Mouse (Mus musculus) embryo, embryonic 11 days (tissue): ENCODE data around the gene Slc13a5.

Experiments
- DNase-seq: peaks from one replicate; pipeline ENCODE4 v3.0.0-alpha.2; 2015

Gene Slc13a5

DNA sequence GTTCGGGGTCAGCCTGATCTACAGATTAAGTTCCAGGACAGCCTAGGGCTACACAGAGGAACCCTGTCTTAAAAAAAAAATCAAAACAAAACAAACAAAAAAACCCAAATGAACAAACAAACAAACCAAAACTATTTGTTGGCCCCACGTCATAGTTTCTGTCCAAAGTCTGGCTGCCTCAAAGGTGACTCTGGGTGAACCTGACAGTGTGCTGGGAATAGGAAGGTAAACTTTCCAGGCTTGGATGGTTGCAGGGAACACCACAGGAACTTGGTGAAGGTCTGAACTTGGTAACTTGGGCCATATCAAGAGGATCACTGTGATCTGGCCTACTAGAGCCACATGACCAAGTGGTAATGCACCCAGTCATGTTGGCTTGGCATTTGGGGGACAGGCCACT lies 10.6 kb downstream of the Slc13a5 start:
- DNase-seq, result no peak

DNA sequence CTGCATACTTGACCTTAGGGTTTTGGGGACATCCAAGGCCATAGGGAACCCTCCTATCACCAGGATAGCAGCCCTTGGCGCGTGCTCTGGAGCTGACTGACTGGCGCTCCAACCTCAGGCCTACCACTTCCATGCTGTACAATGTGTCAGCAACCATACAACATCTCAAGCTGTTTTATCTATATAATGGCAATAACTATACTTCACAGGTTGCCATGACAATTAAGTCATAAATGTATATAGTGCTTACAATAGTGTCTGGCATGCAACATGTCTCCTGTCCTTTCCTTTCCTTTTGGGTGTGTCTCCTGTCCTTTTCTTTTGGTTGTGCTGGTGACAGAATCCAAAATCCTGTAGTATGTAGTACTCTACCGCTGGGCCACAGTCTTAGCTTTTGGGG lies 11.4 kb downstream of the Slc13a5 start:
- DNase-seq, result no peak

DNA sequence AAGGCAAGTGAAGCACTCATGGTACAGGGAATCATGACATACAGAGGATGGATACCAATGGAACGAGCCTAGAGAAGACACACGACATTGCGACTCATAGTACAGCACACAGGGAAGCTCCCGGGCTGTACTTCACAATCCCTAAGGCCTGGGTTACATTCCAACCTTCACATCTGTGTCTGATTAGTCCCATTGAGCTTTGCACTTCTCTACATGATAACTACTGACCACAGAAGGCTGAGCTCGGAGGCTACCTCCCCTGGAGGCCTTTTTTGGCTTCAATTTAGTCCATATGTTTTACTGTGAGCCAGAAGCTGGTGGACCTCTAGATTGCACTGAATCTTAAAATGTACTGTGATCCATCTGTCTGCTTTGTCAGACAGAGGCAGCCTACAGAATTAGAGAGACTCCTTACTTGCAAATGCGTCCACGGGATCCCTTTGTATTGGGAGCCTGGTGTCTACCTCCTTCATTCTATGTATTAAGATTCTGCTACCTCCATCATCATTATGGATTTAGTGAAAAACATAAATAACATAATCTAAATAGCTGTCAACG lies 21.7 kb downstream of the Slc13a5 start:
- peak; percentile 24 for DNase-seq

DNA sequence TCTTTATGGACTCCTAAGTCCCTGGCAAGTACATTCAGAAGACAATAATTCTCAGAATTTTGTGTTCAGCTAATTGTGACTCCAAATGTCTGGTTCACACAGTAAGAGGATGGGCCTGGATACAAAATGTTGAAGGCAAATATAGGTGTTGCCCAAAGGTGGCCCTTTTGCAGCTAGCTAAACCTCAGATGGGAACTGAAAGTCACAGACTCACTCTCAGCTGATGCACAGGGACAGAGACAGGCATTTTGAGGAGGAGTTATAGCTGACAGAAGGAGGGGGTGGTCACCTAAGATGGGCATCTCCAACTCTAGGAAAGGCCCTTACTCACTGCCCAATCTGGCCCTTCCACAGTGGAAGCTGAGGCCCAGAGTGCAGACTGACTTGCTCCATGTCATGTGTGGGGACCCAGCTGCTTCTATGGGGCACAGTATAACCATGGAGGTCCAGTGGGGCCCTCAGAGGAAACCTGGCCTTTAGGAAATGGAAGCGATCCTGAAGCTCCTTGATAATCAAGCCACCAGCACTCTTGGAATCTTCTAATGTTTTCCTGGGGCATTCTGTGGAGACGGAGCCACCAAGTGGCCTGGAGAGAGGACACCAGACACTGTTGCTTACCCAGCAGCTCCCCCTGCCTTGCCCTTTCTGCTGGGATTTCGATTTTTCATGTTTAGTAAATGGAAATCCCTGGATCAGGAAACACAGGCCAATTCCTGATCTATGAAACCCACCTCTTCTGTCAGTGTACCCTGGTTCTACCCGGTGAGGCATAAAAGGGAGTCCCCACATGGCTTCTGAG lies 26.8 kb downstream of the Slc13a5 start:
- DNase-seq, result no peak

DNA sequence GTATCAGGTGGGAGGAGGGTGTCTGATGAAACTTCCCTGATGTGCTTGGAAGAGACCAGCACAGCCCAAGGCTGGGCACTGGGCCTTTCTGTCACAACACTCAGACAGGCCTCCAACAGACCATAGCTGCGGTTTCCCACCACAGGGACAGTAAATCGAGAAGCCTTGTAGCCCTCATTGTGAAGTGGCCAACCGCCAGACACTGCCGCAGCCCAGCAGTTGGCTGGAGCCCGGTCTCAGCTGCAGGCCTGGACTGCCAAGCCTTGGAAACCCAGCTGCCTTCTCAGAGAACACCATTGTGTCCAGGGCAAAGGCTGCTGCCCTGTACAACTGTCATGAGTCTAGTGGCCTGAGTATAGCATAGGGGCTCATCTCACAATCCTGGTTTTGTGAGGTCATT lies 33.0 kb downstream of the Slc13a5 start:
- DNase-seq, result no peak

DNA sequence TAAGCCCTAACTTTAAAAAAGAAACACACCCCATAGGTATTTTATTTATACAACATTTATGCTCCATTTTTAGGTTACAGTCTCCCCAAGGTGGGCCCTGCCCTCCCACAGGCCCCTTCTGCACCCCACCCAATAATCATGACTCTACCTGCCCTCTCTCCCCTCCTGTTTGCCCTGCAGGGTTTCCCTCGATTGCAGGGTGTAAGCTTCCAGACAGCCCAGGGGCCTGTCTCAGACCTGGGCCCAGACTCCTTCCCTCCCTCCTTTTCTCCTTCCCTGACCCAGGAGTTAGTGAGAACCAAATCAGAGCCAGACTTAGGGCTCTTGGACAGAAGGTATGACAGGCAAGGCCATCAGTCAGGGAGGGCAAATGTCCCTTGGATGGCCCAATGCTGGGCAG lies 34.0 kb downstream of the Slc13a5 start:
- DNase-seq, result no peak

DNA sequence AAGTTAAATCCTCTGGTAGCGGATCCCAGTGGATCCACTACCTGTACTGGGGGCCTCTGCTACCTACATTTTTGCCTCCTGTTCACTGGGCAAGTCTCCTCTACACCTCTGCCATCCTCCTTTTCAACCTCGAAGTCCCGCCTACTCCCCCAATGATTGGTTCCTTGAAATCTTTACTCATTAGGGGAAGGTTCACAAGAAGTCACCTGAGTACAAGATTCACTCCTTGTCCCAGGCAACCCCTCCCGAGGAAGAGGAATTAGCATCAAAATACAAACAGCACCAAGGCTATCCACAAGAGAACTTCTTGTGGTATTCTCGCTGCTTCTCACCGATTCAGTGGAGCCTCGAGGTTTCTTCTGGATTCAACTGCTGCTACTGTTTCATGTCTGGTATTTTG lies 35.0 kb downstream of the Slc13a5 start:
- no peak for DNase-seq

DNA sequence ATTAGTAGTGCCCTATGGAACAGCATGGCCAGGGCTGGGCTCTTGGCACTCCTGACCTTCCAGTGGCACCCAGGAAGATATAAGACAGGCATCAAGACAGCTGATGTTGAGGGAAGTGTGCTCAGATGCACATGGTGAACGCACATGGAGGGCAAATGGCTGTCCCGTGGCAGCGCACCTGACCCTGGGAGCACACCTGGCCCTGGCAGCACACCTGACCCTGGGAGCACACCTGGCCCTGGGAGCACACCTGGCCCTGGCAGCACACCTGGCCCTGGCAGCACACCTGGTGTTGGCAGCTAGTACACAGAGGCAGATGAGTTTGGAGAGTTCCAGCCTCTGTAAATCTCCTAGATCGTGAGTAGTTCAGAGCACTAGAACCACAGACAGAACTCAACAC lies 38.5 kb downstream of the Slc13a5 start:
- no peak for DNase-seq

DNA sequence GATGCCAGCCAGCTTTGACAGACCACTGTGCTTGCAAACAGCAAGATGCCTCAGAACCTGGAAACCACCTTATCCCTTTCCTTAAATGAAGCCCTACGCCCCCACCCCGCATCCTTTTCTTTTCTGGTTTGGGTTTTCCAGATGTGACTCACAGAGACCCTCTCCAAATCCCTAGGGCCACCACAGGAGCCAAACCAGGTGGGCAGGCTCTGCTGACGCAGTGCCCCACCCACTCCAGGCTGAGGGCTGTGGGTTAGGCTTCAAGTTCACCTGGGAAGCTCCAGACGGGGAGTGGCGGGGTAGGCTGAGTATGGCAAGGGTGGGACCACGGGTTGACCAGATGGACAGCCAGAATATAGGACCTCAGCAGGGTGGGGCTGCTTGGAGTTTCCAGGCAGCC lies 40.1 kb downstream of the Slc13a5 start:
- no peak for DNase-seq

DNA sequence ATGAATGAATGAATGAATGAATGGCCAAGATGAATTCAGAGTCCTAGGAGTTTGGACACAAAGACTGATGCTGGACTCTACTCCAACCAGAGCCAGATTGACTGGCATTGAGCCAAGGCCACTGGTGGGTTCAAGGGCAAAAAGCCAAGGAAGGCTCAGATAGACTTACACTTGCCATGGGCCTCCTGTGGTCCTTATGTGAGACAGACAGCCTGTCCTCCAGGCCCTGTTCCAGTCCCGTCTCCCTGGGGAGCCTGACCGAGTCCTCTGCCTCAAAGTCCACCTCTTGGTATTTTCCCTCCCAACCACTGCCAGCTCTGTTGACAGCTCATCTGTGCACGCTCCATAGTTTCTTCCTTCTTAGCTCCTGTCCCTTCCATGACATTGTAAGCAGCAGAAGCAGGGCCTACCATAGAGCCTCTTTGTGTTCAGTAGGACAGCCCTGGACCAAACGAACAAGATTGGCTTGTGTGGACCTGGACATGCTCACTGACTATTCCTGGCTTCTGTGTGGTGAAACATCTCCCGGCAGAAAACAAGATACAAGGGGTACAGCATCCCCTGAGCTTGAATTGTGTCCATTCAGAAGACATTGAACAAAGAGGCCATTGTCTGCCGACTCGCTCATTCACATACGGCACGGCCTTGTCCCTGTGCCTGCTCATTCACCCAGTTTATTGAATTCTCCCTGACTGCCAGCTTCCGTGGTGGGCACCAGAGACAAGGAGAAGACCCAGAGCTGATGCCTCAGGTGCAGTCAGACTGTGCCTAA lies 40.8 kb downstream of the Slc13a5 start:
- DNase-seq, result peak; percentile 12

DNA sequence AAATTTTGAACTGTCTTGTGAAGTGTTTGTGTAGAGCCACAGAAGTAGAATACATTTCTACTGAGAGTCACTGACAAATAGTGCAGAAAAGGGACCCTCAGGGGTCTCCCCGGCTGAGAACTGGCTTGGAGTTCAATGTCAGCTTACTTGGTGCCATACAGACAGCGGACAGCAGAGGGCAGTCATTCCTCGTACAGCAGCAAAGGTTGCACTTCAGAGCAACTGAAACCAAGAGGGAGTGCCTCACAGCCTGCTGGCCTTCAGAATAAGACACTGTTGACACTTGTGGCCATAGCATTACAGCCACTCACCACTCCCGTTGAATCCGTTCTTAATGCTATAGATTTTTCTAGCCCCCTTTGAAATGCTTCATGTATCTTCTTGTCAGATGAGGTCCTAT lies 42.2 kb downstream of the Slc13a5 start:
- DNase-seq, result peak; percentile 79

DNA sequence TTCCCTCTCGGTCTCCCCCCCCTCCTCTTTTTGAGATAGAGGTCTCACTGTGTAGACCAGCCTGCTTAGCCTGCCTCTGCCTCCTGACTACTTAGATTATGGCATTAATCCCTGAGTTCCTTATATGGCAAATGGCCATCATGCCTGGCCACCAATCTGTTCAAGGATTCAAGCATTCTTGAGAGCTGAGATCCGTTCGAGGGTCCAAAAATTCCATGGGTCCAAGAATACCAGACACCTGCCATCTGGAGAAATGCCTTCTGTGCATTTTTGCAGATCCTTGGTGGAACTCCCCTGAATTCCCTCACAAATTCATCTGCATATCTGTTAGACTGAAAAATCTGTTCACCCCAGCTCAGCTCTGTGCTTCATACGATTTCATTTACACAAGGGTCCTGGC lies 43.6 kb downstream of the Slc13a5 start:
- DNase-seq, result no peak

DNA sequence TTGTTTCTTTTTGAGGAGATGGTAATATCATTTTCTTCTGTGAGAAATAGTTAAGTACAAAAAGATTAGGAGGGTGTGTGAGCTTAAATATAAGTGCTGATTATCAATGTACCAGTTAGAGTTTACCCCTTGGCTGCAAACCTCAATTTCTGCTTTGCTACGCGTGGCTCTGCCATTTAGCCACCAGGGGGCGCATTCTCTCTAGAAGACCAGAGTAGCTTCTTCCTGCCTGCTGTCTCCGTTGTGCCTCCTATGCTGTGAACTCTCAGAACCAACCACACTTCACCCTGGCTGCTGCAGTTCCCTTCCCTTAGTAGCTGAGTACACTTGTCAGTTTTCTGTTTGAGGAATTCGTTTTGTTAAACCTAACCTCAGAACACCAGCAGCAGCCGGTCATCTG lies 45.7 kb downstream of the Slc13a5 start:
- peak; percentile 89 for DNase-seq

DNA sequence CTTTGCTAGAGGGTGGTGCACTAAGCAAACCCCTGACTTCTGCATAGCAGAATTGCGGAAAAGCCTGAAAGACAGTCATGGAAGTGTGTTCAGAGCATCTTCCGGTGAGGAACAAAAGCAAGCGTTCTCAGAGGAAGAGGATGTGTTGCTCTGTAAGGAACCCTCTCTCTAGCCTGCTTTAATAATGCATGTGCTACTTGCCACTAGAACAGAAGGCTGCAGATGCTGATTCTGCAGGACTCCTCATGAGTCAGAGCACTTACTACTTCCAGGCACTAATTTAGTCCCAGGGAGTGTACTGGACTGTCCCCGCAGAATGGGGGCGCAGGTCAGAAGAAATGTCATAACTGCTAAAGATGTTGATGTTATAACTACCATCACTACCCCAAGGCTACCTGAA lies 49.9 kb downstream of the Slc13a5 start:
- no peak for DNase-seq

DNA sequence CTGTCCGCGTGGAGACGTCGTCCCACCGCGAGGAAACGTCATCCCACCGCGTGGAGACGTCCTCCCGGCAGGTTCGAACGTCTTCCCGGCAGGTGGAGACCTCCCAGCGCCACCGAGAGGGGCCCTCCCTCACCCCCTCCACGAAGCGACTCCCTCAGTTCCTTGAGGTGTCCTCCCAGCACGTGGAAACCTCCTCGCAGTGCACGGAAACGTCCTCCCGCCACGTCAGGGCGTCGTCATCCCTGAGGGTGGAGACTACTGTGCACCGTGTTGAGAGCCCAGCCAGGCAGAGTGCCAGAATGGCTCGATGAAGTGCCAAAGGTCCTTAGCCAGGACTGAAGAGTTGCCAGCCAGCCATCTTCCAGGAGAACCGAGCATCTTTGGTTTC lies 51.6 kb downstream of the Slc13a5 start, which contains the start of gene Med31:
TSS of gene Med31 (minus strand) at position 183 of the 388 bp plus-strand sequence.
- peak; percentile 68 for DNase-seq

DNA sequence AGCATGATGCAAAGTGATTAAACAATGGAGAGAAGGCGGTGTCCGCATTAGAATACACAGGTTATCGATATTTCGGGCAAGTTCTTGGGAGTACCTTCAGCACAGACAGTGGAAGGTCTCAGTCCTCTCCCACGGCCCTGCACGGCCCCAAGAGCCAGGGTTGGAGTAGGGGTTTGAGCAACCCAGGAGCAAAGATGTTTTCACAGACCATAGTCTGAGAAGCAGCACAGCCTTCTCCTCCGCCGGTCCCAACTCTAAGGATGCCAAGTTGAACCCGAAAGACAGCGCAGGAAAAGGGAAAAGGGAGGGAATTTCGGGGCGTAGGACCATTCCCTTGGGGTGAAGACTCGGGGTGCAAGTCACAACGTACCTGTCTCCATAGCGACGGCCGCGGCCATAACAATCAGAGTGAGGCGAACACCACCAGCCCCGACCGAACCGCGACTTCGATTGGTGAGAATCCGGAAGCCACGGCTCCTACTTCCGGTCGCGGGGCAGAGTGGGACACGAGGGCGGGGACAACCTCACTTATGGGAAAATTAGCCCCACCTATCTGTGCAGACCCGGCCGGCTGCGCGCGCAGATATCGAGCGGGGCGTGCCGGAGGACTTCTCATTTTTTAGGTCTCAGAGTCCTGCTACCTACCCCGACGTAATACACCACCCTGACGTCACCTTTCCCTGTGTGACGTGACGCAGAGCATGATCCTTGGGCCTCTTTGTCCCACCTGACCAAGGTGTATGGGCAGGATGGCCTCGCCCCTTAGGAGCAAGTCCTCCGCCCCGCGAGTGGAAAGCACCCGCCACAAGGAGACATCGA lies 52.2 kb downstream of the Slc13a5 start:
- DNase-seq, result peak; percentile 98

DNA sequence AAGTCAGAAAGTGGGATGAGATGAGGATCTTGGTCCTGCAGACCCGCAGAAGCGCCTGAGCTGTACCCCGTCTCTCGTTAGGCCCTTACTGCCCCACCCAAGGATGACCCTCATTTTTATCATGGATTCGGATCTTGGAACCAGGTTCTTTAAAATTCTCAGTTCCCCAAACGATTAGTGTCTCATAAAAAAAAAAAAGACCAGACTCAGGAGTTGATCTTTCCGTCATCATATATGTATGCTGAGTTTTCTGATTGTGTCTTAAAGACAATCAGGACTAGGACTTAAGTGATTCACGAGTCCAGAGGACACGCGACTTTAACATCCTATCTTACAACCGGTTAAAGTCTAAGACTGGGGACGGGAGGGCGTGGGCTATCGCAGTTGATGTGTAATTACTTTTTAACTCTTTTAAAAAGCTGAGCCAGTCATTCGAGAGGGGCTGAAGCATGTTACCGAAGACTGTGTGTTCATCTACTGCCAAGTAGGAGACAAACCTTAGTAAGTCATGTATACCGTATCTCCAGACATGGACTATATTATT lies 59.1 kb downstream of the Slc13a5 start:
- DNase-seq, result no peak

DNA sequence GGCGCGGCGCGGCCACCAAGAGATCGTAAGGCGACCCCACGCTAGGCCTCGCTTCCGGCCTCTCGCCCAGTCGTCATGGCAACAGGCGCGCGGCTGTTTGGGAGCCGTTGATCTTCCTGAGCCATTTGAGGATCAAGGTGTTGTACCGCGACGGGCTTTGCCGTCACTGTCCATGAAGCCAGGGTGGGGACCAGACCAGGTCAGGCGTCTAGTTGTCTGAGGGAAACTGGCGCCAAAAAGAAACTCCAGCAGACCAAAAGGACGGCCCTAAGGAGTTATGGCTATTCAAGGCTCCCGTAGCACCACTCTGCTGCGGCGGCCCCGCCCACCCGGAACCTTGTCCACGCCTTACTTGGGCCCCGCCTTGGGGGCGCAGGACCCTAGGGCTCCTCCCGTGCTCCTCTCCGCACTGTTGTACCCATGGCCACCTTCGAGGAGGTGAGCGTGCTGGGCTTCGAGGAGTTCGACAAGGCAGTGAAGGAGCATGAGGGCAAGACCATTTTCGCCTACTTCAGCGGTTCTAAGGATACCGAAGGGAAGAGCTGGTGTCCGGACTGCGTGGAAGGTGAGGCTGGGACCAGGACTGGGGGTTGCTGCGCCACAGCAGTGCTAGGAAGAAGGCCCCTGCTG lies 59.7 kb downstream of the Slc13a5 start, which contains the start of the genes 4933427D14Rik and Txndc17:
TSS of gene 4933427D14Rik (minus strand) at position 256 of the 630 bp plus-strand sequence.
TSS of gene Txndc17 (plus strand) at position 344 of the 630 bp plus-strand sequence.
- peak; percentile 92 for DNase-seq

DNA sequence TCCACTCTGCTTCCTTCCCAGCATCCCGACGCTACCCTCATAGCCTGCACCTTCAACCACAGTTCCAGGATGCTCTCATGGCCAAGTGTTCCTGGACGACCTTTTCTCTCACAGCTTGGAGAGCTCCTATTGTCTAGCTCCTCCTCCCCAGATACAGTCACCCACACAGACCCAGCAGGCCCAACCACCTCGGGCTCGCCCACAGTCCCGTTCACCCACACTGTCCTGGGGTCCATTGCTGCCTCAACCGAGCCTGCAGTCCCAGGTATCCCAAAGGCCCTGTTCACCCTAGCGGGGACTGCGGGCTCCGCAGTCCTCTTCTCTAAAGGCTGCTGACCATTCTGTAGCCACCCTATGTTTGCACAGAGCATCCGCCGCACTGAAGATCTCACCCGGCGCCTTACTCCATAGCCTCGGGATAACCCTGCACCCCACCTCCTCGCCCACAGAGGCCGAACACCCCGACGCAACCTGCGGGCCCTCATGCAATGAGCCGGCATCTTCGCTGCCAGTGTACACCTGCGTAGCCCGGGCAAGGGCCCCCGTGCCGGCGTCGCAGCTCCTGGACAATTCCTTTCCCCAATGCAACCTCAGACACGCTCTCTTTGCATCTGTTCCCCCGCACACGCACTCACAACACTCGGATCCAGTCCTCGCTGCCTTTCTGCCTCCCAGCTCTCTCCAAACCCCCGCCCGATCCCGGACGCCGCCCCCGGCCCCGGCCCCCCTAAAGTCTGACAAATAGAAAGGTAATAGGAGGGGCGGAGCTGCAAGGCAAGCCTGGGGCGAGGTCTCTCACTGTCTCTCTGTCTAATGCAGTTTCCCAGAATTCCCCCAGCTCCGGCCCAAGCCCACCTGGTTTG lies 60.5 kb downstream of the Slc13a5 start, which contains the start of gene Gm43951:
TSS of gene Gm43951 (minus strand) at position 500 of the 863 bp plus-strand sequence.
- peak; percentile 56 for DNase-seq

DNA sequence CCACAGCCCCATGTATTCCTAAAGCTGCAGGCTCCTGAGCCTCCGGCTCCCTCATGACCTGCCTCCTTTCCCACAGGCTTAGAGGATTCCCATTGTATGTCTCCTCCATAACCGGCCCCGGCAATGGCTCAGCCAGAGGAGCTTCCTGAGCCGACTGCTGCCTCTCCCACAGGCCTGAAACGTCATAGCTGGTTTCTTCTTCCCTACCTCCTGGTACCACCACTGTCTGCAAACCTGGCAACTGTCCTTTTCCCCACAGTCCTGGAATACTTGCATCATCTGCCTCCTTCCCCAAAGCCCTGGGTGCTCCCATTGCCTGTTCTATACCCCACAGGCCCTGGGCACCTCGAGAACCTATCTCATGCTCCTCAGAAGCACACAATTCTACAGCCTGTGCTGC lies 61.8 kb downstream of the Slc13a5 start:
- DNase-seq, result no peak

DNA sequence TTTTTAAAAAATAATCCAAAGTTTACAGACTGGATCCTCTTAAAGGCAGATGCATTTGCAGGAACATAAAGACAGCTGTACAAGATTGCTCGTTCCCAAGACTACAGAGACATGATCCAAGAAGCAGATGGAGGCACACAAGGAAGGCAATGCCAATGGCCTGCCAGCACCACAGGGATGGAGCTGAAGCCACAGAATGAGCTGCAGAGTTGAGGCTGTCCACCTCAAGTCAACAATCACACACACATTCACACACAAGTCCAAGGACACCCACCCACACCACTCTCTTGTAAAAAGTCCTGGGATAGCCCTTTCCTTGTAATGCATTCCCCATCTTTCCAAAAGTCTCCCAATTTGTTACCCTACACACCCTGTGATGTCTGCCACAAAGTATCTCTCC lies 63.6 kb downstream of the Slc13a5 start:
- DNase-seq, result no peak
